Comparison of ENCODE assay signal across 17 mouse cellular contexts in the genomic region with DNA sequence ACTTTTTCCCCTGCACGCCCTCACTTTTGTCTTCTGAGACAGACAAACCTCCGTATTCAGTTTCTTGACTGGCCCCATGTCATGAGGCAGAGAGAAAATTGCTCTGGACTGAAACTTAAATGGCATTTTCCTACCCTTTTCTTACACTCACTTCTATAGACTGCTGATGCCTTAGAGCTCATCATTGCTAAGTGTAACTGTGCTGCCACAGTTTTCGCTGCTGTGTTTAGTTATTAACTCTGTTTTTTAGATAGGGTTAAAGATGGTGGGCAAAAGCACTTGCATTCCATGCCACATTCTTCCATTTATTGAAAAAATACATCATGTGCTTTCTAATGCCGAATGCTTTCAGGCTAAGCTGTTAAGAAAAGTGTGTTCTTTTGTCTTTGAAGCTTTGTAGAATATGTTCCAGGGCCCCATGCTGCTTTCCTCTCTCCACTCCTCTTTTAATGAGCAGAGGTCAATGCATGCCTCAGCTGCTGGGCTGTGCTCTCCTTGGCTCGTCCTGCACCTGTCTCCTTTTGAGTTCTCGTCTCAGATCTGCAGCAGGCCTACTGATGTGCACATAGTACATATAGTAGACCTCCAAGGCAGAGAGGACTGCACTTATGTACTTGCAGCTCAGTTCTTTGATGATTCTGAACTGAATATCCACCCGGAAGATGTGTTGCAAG.
DNase-seq lines count a peak whose midpoint lies in the region; ATAC-seq and TF ChIP-seq lines count a peak whose summit lies in the region.
"Had no signal": no experiment of that assay in that cellular context is flagged by ENCODE, and none has a peak within 500 bp of the region (broad histone marks: within the 10 kb centered on the region; RNA-seq: fewer than 3 reads in every experiment).

No protein-coding gene starts in this region.

- no peak overlapping the region for H3K9ac ChIP-seq in hindbrain, postnatal 0 days (replicated peaks; ENCODE audit: low read length)
- H3K9ac ChIP-seq in forebrain, embryonic 14.5 days (ENCODE audit: low read length): no peak overlapping the region
- no peak overlapping the region for H3K9ac ChIP-seq in midbrain, embryonic 15.5 days
- H3K9ac ChIP-seq: hindbrain, embryonic 15.5 days; liver, postnatal 0 days had no signal

- H3K27ac ChIP-seq in hindbrain, embryonic 10.5 days: peak overlapping the region; percentile 59; the same call in 1 of the 2 replicates
- H3K27ac ChIP-seq in hindbrain, postnatal 0 days: no peak overlapping the region
- H3K27ac ChIP-seq in forebrain, embryonic 14.5 days (ENCODE audit: low read depth, low read length): peak overlapping the region; percentile 30; the same call in 1 of the 2 replicates
- H3K27ac ChIP-seq in midbrain, embryonic 15.5 days: peak overlapping the region; percentile 25; the same call in 1 of the 2 replicates
- H3K27ac ChIP-seq: hindbrain, embryonic 15.5 days had no signal

- no peaks in the 10 kb centered on the region for H3K9me3 ChIP-seq in hindbrain, embryonic 10.5 days
- H3K9me3 ChIP-seq in hindbrain, postnatal 0 days (ENCODE audit: low read length): no peaks in the 10 kb centered on the region
- no peaks in the 10 kb centered on the region for H3K9me3 ChIP-seq in forebrain, embryonic 14.5 days (replicated peaks; ENCODE audit: control insufficient read depth, low read length)
- no peaks in the 10 kb centered on the region for H3K9me3 ChIP-seq in midbrain, embryonic 15.5 days
- H3K9me3 ChIP-seq: hindbrain, embryonic 15.5 days had no signal

- no peaks in the 10 kb centered on the region for H3K27me3 ChIP-seq in hindbrain, embryonic 10.5 days (ENCODE audit: insufficient read depth, poor library complexity, severe bottlenecking)
- H3K27me3 ChIP-seq in hindbrain, postnatal 0 days (ENCODE audit: insufficient read depth, low read length): no peaks in the 10 kb centered on the region
- no peaks in the 10 kb centered on the region for H3K27me3 ChIP-seq in forebrain, embryonic 14.5 days (replicated peaks; ENCODE audit: control insufficient read depth, insufficient read depth, low read length)
- no peaks in the 10 kb centered on the region for H3K27me3 ChIP-seq in midbrain, embryonic 15.5 days (replicated peaks)
- H3K27me3 ChIP-seq: hindbrain, embryonic 15.5 days had no signal

- H3K4me2 ChIP-seq in hindbrain, postnatal 0 days (ENCODE audit: low read depth, low read length): no peak overlapping the region
- H3K4me2 ChIP-seq in forebrain, embryonic 14.5 days (ENCODE audit: low read length): no peak overlapping the region
- no peak overlapping the region for H3K4me2 ChIP-seq in midbrain, embryonic 15.5 days
- H3K4me2 ChIP-seq: hindbrain, embryonic 15.5 days had no signal

- no peak for ATAC-seq in hindbrain, postnatal 0 days
- peak; percentile 92 for ATAC-seq in forebrain, embryonic 14.5 days
- peak; percentile 92 for ATAC-seq in midbrain, embryonic 15.5 days (replicated peaks)
- ATAC-seq: liver, postnatal 0 days had no signal

- TF ChIP-seq CTCF in hindbrain, postnatal 0 days (IDR thresholded peaks at IDR 0.05; ENCODE audit: low read depth): no peak
- TF ChIP-seq CTCF in brain, embryonic 14.5 days (IDR thresholded peaks at IDR 0.05; ENCODE audit: borderline replicate concordance, extremely low read depth, insufficient read depth, insufficient read length): no peak

- H3K36me3 ChIP-seq in hindbrain, embryonic 10.5 days: no peaks in the 10 kb centered on the region
- no peaks in the 10 kb centered on the region for H3K36me3 ChIP-seq in hindbrain, postnatal 0 days (ENCODE audit: insufficient read depth, low read length)
- H3K36me3 ChIP-seq in forebrain, embryonic 14.5 days (ENCODE audit: control insufficient read depth, insufficient read depth, low read length): no peaks in the 10 kb centered on the region
- no peaks in the 10 kb centered on the region for H3K36me3 ChIP-seq in midbrain, embryonic 15.5 days (replicated peaks)
- H3K36me3 ChIP-seq: hindbrain, embryonic 15.5 days had no signal

- WGBS in hindbrain, embryonic 10.5 days: 40% methylated on average over 7 of the region's 7 CpGs
- 24% methylated on average over 7 of the region's 7 CpGs for WGBS in hindbrain, postnatal 0 days
- 3% methylated on average over 7 of the region's 7 CpGs for WGBS in forebrain, embryonic 14.5 days
- WGBS in midbrain, embryonic 15.5 days: 20% methylated on average over 7 of the region's 7 CpGs

- TF ChIP-seq POLR2A in brain, embryonic 14.5 days (IDR thresholded peaks at IDR 0.05; ENCODE audit: borderline replicate concordance, extremely low read depth, insufficient read depth, insufficient read length, poor library complexity, severe bottlenecking): no peak

- DNase-seq in hindbrain, embryonic 10.5 days (ENCODE audit: low spot score): peak; percentile 9
- no peak for DNase-seq in hindbrain, postnatal 0 days (ENCODE audit: low spot score)
- peak; percentile 84 for DNase-seq in brain, embryonic 14.5 days (ENCODE audit: low read depth)
- DNase-seq in forebrain, embryonic 14.5 days (ENCODE audit: low spot score): peak; percentile 69
- DNase-seq in left cerebral cortex, adult 11 months (ENCODE audit: low spot score): no peak
- no peak for DNase-seq in layer of hippocampus, adult 18-20 months (ENCODE audit: low spot score in 2 of 2)
- DNase-seq in spleen, postnatal 4 days (ENCODE audit: low spot score in 2 of 2): no peak
- DNase-seq: adrenal gland, adult 2 months; cerebellum, adult 8-10 months; kidney, adult 18-20 months; kidney, postnatal 25 days; liver, postnatal 0 days; right cerebral cortex, postnatal 4 days; thymus, adult 18-20 months had no signal

- H3K4me1 ChIP-seq in hindbrain, embryonic 10.5 days (replicated peaks): peaks cover 10% of the 10 kb centered on the region; the same call in 1 of the 2 replicates
- no peaks in the 10 kb centered on the region for H3K4me1 ChIP-seq in hindbrain, postnatal 0 days (ENCODE audit: insufficient read depth, low read length)
- peaks cover 4% of the 10 kb centered on the region; the same call in 1 of the 2 replicates for H3K4me1 ChIP-seq in forebrain, embryonic 14.5 days (ENCODE audit: control insufficient read depth, insufficient read depth, low read length)
- H3K4me1 ChIP-seq in midbrain, embryonic 15.5 days: peaks cover 8% of the 10 kb centered on the region; the same call in 1 of the 2 replicates
- H3K4me1 ChIP-seq: hindbrain, embryonic 15.5 days had no signal

- H3K4me3 ChIP-seq in hindbrain, embryonic 10.5 days: no peak overlapping the region
- H3K4me3 ChIP-seq in hindbrain, postnatal 0 days (ENCODE audit: low read length): no peak overlapping the region
- H3K4me3 ChIP-seq in forebrain, embryonic 14.5 days (ENCODE audit: low read depth, low read length): no peak overlapping the region
- no peak overlapping the region for H3K4me3 ChIP-seq in midbrain, embryonic 15.5 days
- H3K4me3 ChIP-seq: erythroblast, embryonic 14.5 days; hindbrain, embryonic 15.5 days had no signal

Comparison
In these comparisons a context has a peak if more than half of its experiments do, and no peak if none do; other contexts are left out.
1. DNase-seq: peak in hindbrain, embryonic 10.5 days (single experiment), brain, embryonic 14.5 days (single experiment) and forebrain, embryonic 14.5 days (single experiment); none in hindbrain, postnatal 0 days (single experiment), left cerebral cortex, adult 11 months (single experiment), layer of hippocampus, adult 18-20 months (0 of 2) and spleen, postnatal 4 days (0 of 2).